Mouse (Mus musculus) spleen, adult 2 months (tissue): ENCODE data around the gene Reep6. TPM values are rescaled to one million over a fixed set of nuclear protein-coding genes. Genes with fewer than 3 reads are reported as not detected.

Experiments
- DNase-seq, 2 experiments: peaks; one replicate each; pipeline versions ENCODE4 v3.0.0 to v3.0.0-alpha.2; 2012 to 2021; ENCODE audit warnings: low spot score in 2 of 2, low read depth in 1 of 2
- H3K27ac ChIP-seq: fragments of 200-500 bp; 2 replicates; pipeline ENCODE4 v1.5.1; 2012; ENCODE audit warnings: low read length, inconsistent platforms; ENCODE audit not compliant: insufficient read depth
- H3K27me3 ChIP-seq: fragments of 200-500 bp; 2 replicates; pipeline ENCODE4 v1.6.1; 2012; ENCODE audit warnings: mild to moderate bottlenecking, moderate library complexity, low read length, inconsistent platforms; ENCODE audit not compliant: control insufficient read depth, insufficient read depth
- H3K36me3 ChIP-seq: fragments of 200-500 bp; 2 replicates; pipeline ENCODE4 v1.6.1; 2012; ENCODE audit warnings: mild to moderate bottlenecking, low read length, inconsistent platforms; ENCODE audit not compliant: control insufficient read depth, insufficient read depth
- H3K4me1 ChIP-seq: fragments of 200-500 bp; 2 replicates; pipeline ENCODE4 v1.6.1; 2011; ENCODE audit warnings: inconsistent platforms; ENCODE audit not compliant: control insufficient read depth, insufficient read depth, insufficient read length
- H3K4me3 ChIP-seq: fragments of 200-500 bp; 2 replicates; pipeline ENCODE4 v1.5.1; 2011; ENCODE audit warnings: mild to moderate bottlenecking, inconsistent platforms; ENCODE audit not compliant: insufficient read depth, insufficient read length; ENCODE audit errors: extremely low read depth
- CTCF ChIP-seq: fragments of 200-500 bp; IDR thresholded peaks from 2 replicates; pipeline ENCODE4 v1.5.1; 2011; ENCODE audit warnings: mild to moderate bottlenecking, inconsistent platforms; ENCODE audit not compliant: insufficient read depth, insufficient read length, insufficient replicate concordance; ENCODE audit errors: extremely low read depth
- POLR2A ChIP-seq: fragments of 200-500 bp; IDR thresholded peaks from 2 replicates; pipeline ENCODE4 v1.6.1; 2011; ENCODE audit warnings: low read depth, low read length, inconsistent platforms
- WGBS: fragments of 180-500 bp; shearing (Covaris S2); methylation state at CpG from one replicate; pipeline ENCODE4 v1.1.7; 2018; 5-methylcytosine and 5-hydroxymethylcytosine counted together
- polyA plus RNA-seq: library from polyadenylated mRNA; depleted of rRNA; stranded (reverse); fragments of >200 nt; gene quantifications from 2 replicates; pipeline ENCODE4 v1.2.3, GENCODE M21; 2012

The Reep6 gene
- polyA plus RNA-seq, 1 experiment = 2.1 TPM

DNA sequence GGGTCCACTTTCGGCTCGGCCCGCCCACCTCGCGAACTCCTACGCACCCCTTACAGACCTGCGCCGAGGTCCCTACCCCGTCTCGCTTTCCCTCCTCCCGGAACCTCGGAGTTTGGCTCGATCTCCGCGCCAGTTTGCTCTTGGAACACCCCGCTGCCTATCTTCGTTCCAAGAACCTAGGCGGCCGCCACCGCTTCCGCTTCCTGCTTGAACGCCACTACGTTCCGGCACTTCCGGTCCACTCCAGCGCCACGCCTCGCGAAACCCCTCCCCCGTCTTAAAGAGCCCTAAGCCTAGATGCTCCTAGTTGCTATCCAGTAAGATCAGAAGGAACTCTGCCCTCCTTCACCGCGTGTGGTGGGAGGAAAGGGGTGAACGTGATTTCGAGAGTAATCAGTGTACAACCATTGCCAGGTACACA, 9.4 kb upstream of the Reep6 start, which contains the start of gene 2310011J03Rik:
2310011J03Rik (minus strand) TSS at position 198 of the 421 bp plus-strand sequence.
- WGBS = under 1% methylated on average over 34 of the region's 34 CpGs
- Histone ChIP-seq H3K4me3 (peak within 1 kb of the TSS; percentile 77), H3K4me1 (peaks cover 33% of the 10 kb centered on the region), H3K36me3 (peaks cover 13% of the 10 kb centered on the region), H3K27me3 (no peaks in the 10 kb centered on the region; the same call in 1 of the 2 replicates), H3K27ac (peak within 1 kb of the TSS; percentile 73)
- DNase-seq = peak; percentile 80 to 90
- TF ChIP-seq CTCF (no peak), POLR2A (peak; percentile 86)

GRCm38 (mm10) chr10:80321014-80321669, 8.6 kb upstream of the Reep6 start:
- Histone ChIP-seq H3K4me3 (no peak overlapping the region), H3K4me1 (peaks cover 33% of the 10 kb centered on the region), H3K36me3 (peaks cover 13% of the 10 kb centered on the region), H3K27ac (peak overlapping the region; percentile 34), H3K27me3 (no peaks in the 10 kb centered on the region)
- TF ChIP-seq POLR2A = no peak
- no peak for TF ChIP-seq CTCF
- WGBS = 46% methylated on average over 6 of the region's 6 CpGs
- DNase-seq = no peak

- no peaks in the 10 kb centered on the region for H3K27me3 ChIP-seq
- H3K4me1 ChIP-seq = peaks cover 33% of the 10 kb centered on the region
- TF ChIP-seq CTCF = no peak
- no peak for TF ChIP-seq POLR2A
- H3K4me3 ChIP-seq = no peak overlapping the region
- H3K36me3 ChIP-seq = peaks cover 13% of the 10 kb centered on the region
- DNase-seq = no peak
- H3K27ac ChIP-seq = no peak overlapping the region
- WGBS = 94% methylated on average over 20 of the region's 21 CpGs
Observed at GRCm38 (mm10) chr10:80321670-80322581, 7.8 kb upstream of the Reep6 start.

GRCm38 (mm10) chr10:80322811-80323211, 6.9 kb upstream of the Reep6 start:
- peak overlapping the region; percentile 76; the same call in 1 of the 2 replicates for H3K4me3 ChIP-seq
- H3K4me1 ChIP-seq = peaks cover 33% of the 10 kb centered on the region
- no peak overlapping the region for H3K27ac ChIP-seq
- no peak for DNase-seq
- 2% methylated on average over 27 of the region's 28 CpGs for WGBS
- TF ChIP-seq POLR2A (no peak), CTCF (no peak)
- H3K36me3 ChIP-seq = peaks cover 11% of the 10 kb centered on the region
- no peaks in the 10 kb centered on the region for H3K27me3 ChIP-seq

DNA sequence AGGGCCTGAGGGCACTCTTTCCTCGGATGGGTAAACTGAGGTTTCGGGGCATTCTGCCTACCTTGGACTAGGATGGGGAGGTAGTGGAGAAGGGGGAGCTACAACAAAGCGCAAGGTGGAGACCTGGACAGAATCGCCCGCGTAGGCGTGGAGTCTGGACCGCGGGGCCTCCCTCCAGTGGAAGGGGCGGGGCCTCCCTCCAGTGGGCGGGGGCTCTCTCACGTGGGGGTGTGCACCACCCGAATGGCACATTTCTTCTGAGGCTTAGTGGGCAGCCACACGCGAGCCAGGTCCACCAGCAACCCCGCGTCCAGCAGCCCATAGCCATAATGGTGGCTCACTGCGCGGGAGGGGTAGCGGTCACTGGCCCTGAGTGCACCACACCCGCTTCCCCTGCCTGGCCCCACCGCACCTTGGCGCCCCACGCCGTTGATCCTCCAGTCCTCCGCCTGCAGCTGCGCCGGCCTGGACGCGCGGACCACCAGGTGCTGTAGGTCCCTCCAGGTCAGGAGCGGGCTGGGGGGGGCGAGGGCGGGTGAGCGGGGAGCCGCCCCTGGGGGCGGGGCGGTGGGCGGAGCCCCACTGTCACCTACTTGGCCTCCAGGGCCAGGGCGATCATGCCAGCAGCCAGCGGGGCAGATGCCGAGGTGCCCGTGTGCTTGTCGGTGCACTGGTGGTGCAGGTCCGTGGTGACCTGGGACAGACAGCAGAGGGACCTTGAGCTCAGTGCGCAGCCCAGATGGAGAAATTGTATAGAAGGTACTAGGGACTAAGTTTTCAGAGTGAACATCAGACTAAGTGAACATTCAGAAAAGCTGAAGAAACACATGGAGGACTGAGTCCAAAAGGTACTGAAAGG, 6.3 kb upstream of the Reep6 start:
- TF ChIP-seq CTCF (no peak), POLR2A (no peak)
- Histone ChIP-seq H3K4me3 (peak overlapping the region; percentile 76), H3K36me3 (peaks cover 6% of the 10 kb centered on the region), H3K4me1 (peaks cover 33% of the 10 kb centered on the region), H3K27me3 (no peaks in the 10 kb centered on the region), H3K27ac (no peak overlapping the region)
- peak in 1 of 2 experiments; percentile 70 for DNase-seq
- WGBS = 1% methylated on average over 44 of the region's 46 CpGs
